Mouse (Mus musculus) G1E (cell line): ENCODE results near the gene Piwil1.

Experiments used
- CTCF ChIP-seq: IDR thresholded peaks from 2 replicates; pipeline ENCODE4 v1.5.1; 2012; ENCODE audit warnings: low read depth, low read length, inconsistent platforms, mixed read lengths
- GATA1 ChIP-seq: IDR thresholded peaks from 2 replicates; pipeline ENCODE4 v1.6.1; 2012; ENCODE audit warnings: borderline replicate concordance, low read length, inconsistent platforms, mixed read lengths

DNA sequence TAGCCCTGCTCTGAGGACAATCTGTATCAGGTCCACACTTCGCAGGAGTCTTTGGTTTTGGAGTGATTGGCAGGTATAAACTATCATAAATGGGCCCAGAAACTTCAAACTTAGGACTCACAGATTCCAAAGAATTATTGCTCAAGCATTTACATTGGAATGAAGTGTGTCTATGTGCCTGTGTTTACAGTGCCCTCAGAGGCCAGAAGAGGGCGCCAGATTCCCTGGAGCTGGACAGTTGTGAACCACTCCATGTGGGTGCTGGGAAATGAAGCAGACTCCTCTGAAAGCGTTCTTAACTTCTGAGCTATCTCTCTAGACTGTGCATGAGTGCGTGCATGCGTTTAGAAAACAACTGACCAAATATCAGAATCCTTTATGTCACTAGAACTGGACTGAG lies 20.9 kb upstream of the Piwil1 start:
- TF ChIP-seq CTCF (no peak), GATA1 (no peak)
